Mouse (Mus musculus) limb, embryonic 11.5 days (tissue): ENCODE results near the gene Rpgrip1. TPM values are rescaled to one million over a fixed set of nuclear protein-coding genes. Genes with fewer than 3 reads are reported as not detected.

Experiments
- ATAC-seq: fragments of 200-750 bp; cut with Nextera tagmentation; 2 replicates; pipeline ENCODE4 v1.8.0; 2017; ENCODE audit warnings: low read depth; ENCODE audit not compliant: insufficient number of reproducible peaks, low FRiP score, low TSS enrichment
- DNase-seq: peaks from one replicate; pipeline ENCODE4 v3.0.0-alpha.2; 2015; ENCODE audit warnings: low spot score
- H3K27ac ChIP-seq: fragments of 300-500 bp; sonication (generic); replicated peaks from 2 replicates; pipeline ENCODE4 v1.5.1; 2014; ENCODE audit warnings: low read depth, mild to moderate bottlenecking, low read length
- H3K27me3 ChIP-seq: fragments of 300-500 bp; sonication (generic); 2 replicates; pipeline ENCODE4 v1.6.1; 2014; ENCODE audit warnings: mild to moderate bottlenecking, low read length, mixed read lengths; ENCODE audit not compliant: control insufficient read depth, insufficient read depth
- H3K36me3 ChIP-seq: fragments of 300-500 bp; sonication (generic); 2 replicates; pipeline ENCODE4 v1.6.1; 2014; ENCODE audit warnings: mild to moderate bottlenecking, low read length, moderate library complexity, mixed read lengths; ENCODE audit not compliant: control insufficient read depth, insufficient read depth
- H3K4me1 ChIP-seq: fragments of 300-500 bp; sonication (generic); 2 replicates; pipeline ENCODE4 v1.6.1; 2014; ENCODE audit warnings: low read length, mixed read lengths; ENCODE audit not compliant: control insufficient read depth, insufficient read depth
- H3K4me2 ChIP-seq: fragments of 300-500 bp; sonication (generic); 2 replicates; pipeline ENCODE4 v1.6.1; 2014; ENCODE audit warnings: low read depth, mild to moderate bottlenecking, moderate library complexity; ENCODE audit not compliant: severe bottlenecking
- H3K4me3 ChIP-seq: fragments of 300-500 bp; sonication (generic); 2 replicates; pipeline ENCODE4 v1.5.1; 2014; ENCODE audit warnings: low read depth, low read length
- H3K9ac ChIP-seq: fragments of 300-500 bp; sonication (generic); 2 replicates; pipeline ENCODE4 v1.6.1; 2014; ENCODE audit warnings: mild to moderate bottlenecking, low read length
- H3K9me3 ChIP-seq: fragments of 300-500 bp; sonication (generic); 2 replicates; pipeline ENCODE4 v1.6.1; 2016; ENCODE audit warnings: low read length; ENCODE audit not compliant: control insufficient read depth
- WGBS: fragments of 180-500 bp; shearing (Covaris S2); extraction: QIAGEN DNeasy Blood & Tissue Kit; methylation state at CpG from one replicate; pipeline ENCODE4 v1.1.7; 2014; 5-methylcytosine and 5-hydroxymethylcytosine counted together
- polyA plus RNA-seq: library from polyadenylated mRNA; unstranded; fragments of >200 nt; fragmentation: Nextera tagmentation; extraction: Ambion mirVana; gene quantifications from 2 replicates; pipeline ENCODE4 v1.2.1, GENCODE M21; 2014

Gene Rpgrip1
- polyA plus RNA-seq, 1 experiment from 2014 or later: 119 TPM

- peak overlapping the region; percentile 98 for H3K27ac ChIP-seq
- H3K27me3 ChIP-seq: no peaks in the 10 kb centered on the region
- H3K4me2 ChIP-seq: peak overlapping the region; percentile 72
- no peak for ATAC-seq
- H3K36me3 ChIP-seq: peaks cover 10% of the 10 kb centered on the region
- H3K4me1 ChIP-seq: peaks cover 3% of the 10 kb centered on the region; the same call in 1 of the 2 replicates
- peak overlapping the region; percentile 92 for H3K4me3 ChIP-seq
- peak overlapping the region; percentile 99 for H3K9ac ChIP-seq
- DNase-seq: no peak
- no peaks in the 10 kb centered on the region for H3K9me3 ChIP-seq
- WGBS: under 1% methylated on average over 57 of the region's 59 CpGs
Observed at GRCm38 (mm10) chr14:52196230-52197155, 86.0 kb downstream of the Rpgrip1 start.

GRCm38 (mm10) chr14:52197156-52197878, 86.8 kb downstream of the Rpgrip1 start, which contains the start of gene Supt16:
Gene Supt16 (minus strand): TSS chr14:52197416.
- peak; percentile 91 for DNase-seq
- Histone ChIP-seq H3K36me3 (peaks cover 12% of the 10 kb centered on the region), H3K9me3 (no peaks in the 10 kb centered on the region), H3K4me3 (peak within 1 kb of the TSS; percentile 92), H3K27me3 (no peaks in the 10 kb centered on the region), H3K4me2 (peak within 1 kb of the TSS; percentile 72), H3K9ac (peak within 1 kb of the TSS; percentile 99), H3K27ac (peak within 1 kb of the TSS; percentile 98), H3K4me1 (peaks cover 3% of the 10 kb centered on the region; the same call in 1 of the 2 replicates)
- peak; percentile 93 for ATAC-seq
- under 1% methylated on average over 57 of the region's 59 CpGs for WGBS

- Histone ChIP-seq H3K9me3 (no peaks in the 10 kb centered on the region), H3K4me3 (peak overlapping the region; percentile 92), H3K4me2 (peak overlapping the region; percentile 72), H3K27ac (0 out of 2 replicates have a peak overlapping the region, but pooled peaks have one; percentile 14), H3K9ac (0 out of 2 replicates have a peak overlapping the region, but pooled peaks have one; percentile 40), H3K4me1 (peaks cover 3% of the 10 kb centered on the region; the same call in 1 of the 2 replicates), H3K36me3 (peaks cover 11% of the 10 kb centered on the region), H3K27me3 (no peaks in the 10 kb centered on the region)
- ATAC-seq: no peak
- 18% methylated on average over 3 of the region's 3 CpGs for WGBS
- DNase-seq: peak; percentile 29
Observed at GRCm38 (mm10) chr14:52198141-52198540, 87.6 kb downstream of the Rpgrip1 start.

GRCm38 (mm10) chr14:52199412-52199811, 88.9 kb downstream of the Rpgrip1 start:
- H3K27me3 ChIP-seq: no peaks in the 10 kb centered on the region
- H3K9me3 ChIP-seq: no peaks in the 10 kb centered on the region
- peaks cover 9% of the 10 kb centered on the region for H3K36me3 ChIP-seq
- 93% methylated on average over 4 of the region's 4 CpGs for WGBS
- no peak overlapping the region for H3K9ac ChIP-seq
- DNase-seq (no peak), ATAC-seq (no peak)
- H3K27ac ChIP-seq: no peak overlapping the region
- H3K4me1 ChIP-seq: peaks cover 3% of the 10 kb centered on the region; the same call in 1 of the 2 replicates
- H3K4me3 ChIP-seq: no peak overlapping the region
- H3K4me2 ChIP-seq: no peak overlapping the region

Other genes starting within 250 kb of the Rpgrip1 start
- gene Mettl17, start 225.9 kb upstream of the Rpgrip1 start, polyA plus RNA-seq: 41.9 and 46.2 TPM in 2 replicates
- gene Slc39a2, start 217.8 kb upstream of the Rpgrip1 start, polyA plus RNA-seq: 0.13 and 0.15 TPM in 2 replicates
- gene Ndrg2, start 196.5 kb upstream of the Rpgrip1 start, polyA plus RNA-seq: 11.9 and 12.9 TPM in 2 replicates
- gene Tppp2, start 192.3 kb upstream of the Rpgrip1 start, polyA plus RNA-seq: not detected in 2 replicates
- not detected in 2 replicates for gene Rnase13, start 187.9 kb upstream of the Rpgrip1 start, polyA plus RNA-seq
- gene Arhgef40, start 126.0 kb upstream of the Rpgrip1 start, polyA plus RNA-seq: 154 and 158 TPM in 2 replicates
- gene Tmem253, start 95.0 kb upstream of the Rpgrip1 start, polyA plus RNA-seq: 0.60 and 1.3 TPM in 2 replicates
- gene Zfp219, start 90.0 kb upstream of the Rpgrip1 start, polyA plus RNA-seq: 51.6 and 52.0 TPM in 2 replicates
- gene Olfr221, start 68.2 kb upstream of the Rpgrip1 start, polyA plus RNA-seq: not detected in 2 replicates
- 989 and 1,009 TPM in 2 replicates for gene Hnrnpc, start 6.7 kb upstream of the Rpgrip1 start, polyA plus RNA-seq
- gene Supt16, start 86.7 kb downstream of the Rpgrip1 start, polyA plus RNA-seq: 82.9 and 90.9 TPM in 2 replicates
- 55.4 and 58.6 TPM in 2 replicates for gene Chd8, start 147.1 kb downstream of the Rpgrip1 start, polyA plus RNA-seq
- 48.5 and 52.3 TPM in 2 replicates for gene Tox4, start 168.4 kb downstream of the Rpgrip1 start, polyA plus RNA-seq
- gene Rab2b, start 168.8 kb downstream of the Rpgrip1 start, polyA plus RNA-seq: 24.8 and 29.1 TPM in 2 replicates
- gene Mettl3, start 194.4 kb downstream of the Rpgrip1 start, polyA plus RNA-seq: 45.5 and 47.7 TPM in 2 replicates
- gene Sall2, start 218.1 kb downstream of the Rpgrip1 start, polyA plus RNA-seq: 30.2 and 37.4 TPM in 2 replicates
- gene Olfr1513, start 245.7 kb downstream of the Rpgrip1 start, polyA plus RNA-seq: not detected in 2 replicates